Mouse (Mus musculus) lung, embryonic 15.5 days (tissue): ENCODE data around the gene Sema6b. TPM values are rescaled to one million over a fixed set of nuclear protein-coding genes. Genes with fewer than 3 reads are reported as not detected.
"Not testable (repeated sequence)": the region's sequence is repeated elsewhere in the genome, so short reads cannot be mapped to it uniquely, and the experiment has no call there.

Experiments
- ATAC-seq: fragments of 200-750 bp; cut with Nextera tagmentation; 2 replicates; pipeline ENCODE4 v1.8.0; 2017; ENCODE audit warnings: moderate number of reproducible peaks, borderline replicate concordance; ENCODE audit not compliant: low FRiP score, low TSS enrichment; ENCODE audit errors: extremely low read depth
- H3K27ac ChIP-seq: fragments of 300-500 bp; sonication (generic); 2 replicates; pipeline ENCODE4 v1.5.1; 2015; ENCODE audit warnings: moderate library complexity, mild to moderate bottlenecking, inconsistent platforms
- H3K27me3 ChIP-seq: fragments of 300-500 bp; sonication (generic); 2 replicates; pipeline ENCODE4 v1.6.1; 2015; ENCODE audit warnings: inconsistent platforms
- H3K36me3 ChIP-seq: fragments of 300-500 bp; sonication (generic); 2 replicates; pipeline ENCODE4 v1.6.1; 2015; ENCODE audit warnings: inconsistent platforms
- H3K4me1 ChIP-seq: fragments of 300-500 bp; sonication (generic); 2 replicates; pipeline ENCODE4 v1.6.1; 2015; ENCODE audit warnings: inconsistent platforms
- H3K4me2 ChIP-seq: fragments of 300-500 bp; sonication (generic); 2 replicates; pipeline ENCODE4 v1.6.1; 2015; ENCODE audit warnings: inconsistent platforms, mild to moderate bottlenecking, moderate library complexity
- H3K4me3 ChIP-seq: fragments of 300-500 bp; sonication (generic); 2 replicates; pipeline ENCODE4 v1.5.1; 2015; ENCODE audit warnings: mild to moderate bottlenecking, inconsistent platforms
- H3K9ac ChIP-seq: fragments of 300-500 bp; sonication (generic); 2 replicates; pipeline ENCODE4 v1.6.1; 2015; ENCODE audit warnings: inconsistent platforms
- H3K9me3 ChIP-seq: fragments of 300-500 bp; sonication (generic); 2 replicates; pipeline ENCODE4 v1.6.1; 2016; ENCODE audit warnings: inconsistent platforms
- WGBS: fragments of 180-500 bp; shearing (Covaris S2); methylation state at CpG from one replicate; pipeline ENCODE4 v1.1.7; 2015; 5-methylcytosine and 5-hydroxymethylcytosine counted together
- polyA plus RNA-seq: library from polyadenylated mRNA; unstranded; fragments of >200 nt; fragmentation: Nextera tagmentation; extraction: Ambion mirVana; gene quantifications from 2 replicates; pipeline ENCODE4 v1.2.1, GENCODE M21; 2015

Sema6b gene
- polyA plus RNA-seq, 1 experiment from 2014 or later, result 2.1 TPM

GRCm38 (mm10) chr17:56100811-56101210, 39.3 kb downstream of the Sema6b start:
- no peaks in the 10 kb centered on the region for H3K27me3 ChIP-seq
- H3K4me3 ChIP-seq, result no peak overlapping the region
- H3K9ac ChIP-seq, result no peak overlapping the region
- H3K36me3 ChIP-seq, result peaks cover 70% of the 10 kb centered on the region
- no peak for ATAC-seq
- H3K4me2 ChIP-seq, result no peak overlapping the region
- H3K27ac ChIP-seq, result no peak overlapping the region
- H3K4me1 ChIP-seq, result no peaks in the 10 kb centered on the region
- no peaks in the 10 kb centered on the region for H3K9me3 ChIP-seq
- WGBS, result 86% methylated on average over 3 of the region's 3 CpGs

GRCm38 (mm10) chr17:56098711-56099572, 41.2 kb downstream of the Sema6b start:
- Histone ChIP-seq H3K9ac (no peak overlapping the region), H3K4me2 (no peak overlapping the region), H3K4me3 (no peak overlapping the region), H3K9me3 (no peaks in the 10 kb centered on the region), H3K27me3 (no peaks in the 10 kb centered on the region), H3K27ac (no peak overlapping the region), H3K4me1 (no peaks in the 10 kb centered on the region), H3K36me3 (peaks cover 80% of the 10 kb centered on the region)
- ATAC-seq, result no peak
- WGBS, result 90% methylated on average over 15 of the region's 15 CpGs

GRCm38 (mm10) chr17:56098180-56098579, 42.0 kb downstream of the Sema6b start:
- ATAC-seq, result no peak
- H3K27ac ChIP-seq, result no peak overlapping the region
- no peaks in the 10 kb centered on the region for H3K4me1 ChIP-seq
- H3K4me2 ChIP-seq, result no peak overlapping the region
- 92% methylated on average over 8 of the region's 8 CpGs for WGBS
- no peak overlapping the region for H3K4me3 ChIP-seq
- no peaks in the 10 kb centered on the region for H3K9me3 ChIP-seq
- no peaks in the 10 kb centered on the region for H3K27me3 ChIP-seq
- H3K36me3 ChIP-seq, result peaks cover 81% of the 10 kb centered on the region
- H3K9ac ChIP-seq, result no peak overlapping the region

GRCm38 (mm10) chr17:56096883-56097282, 43.3 kb downstream of the Sema6b start:
- Histone ChIP-seq H3K27ac (no peak overlapping the region), H3K27me3 (no peaks in the 10 kb centered on the region), H3K4me3 (no peak overlapping the region), H3K4me2 (no peak overlapping the region), H3K4me1 (no peaks in the 10 kb centered on the region), H3K9ac (no peak overlapping the region), H3K36me3 (peaks cover 75% of the 10 kb centered on the region), H3K9me3 (no peaks in the 10 kb centered on the region)
- no peak for ATAC-seq
- WGBS, result 88% methylated on average over 12 of the region's 12 CpGs

GRCm38 (mm10) chr17:56092794-56093193, 47.3 kb downstream of the Sema6b start:
- no peak overlapping the region for H3K4me3 ChIP-seq
- H3K9me3 ChIP-seq, result no peaks in the 10 kb centered on the region
- H3K9ac ChIP-seq, result no peak overlapping the region
- peaks cover 59% of the 10 kb centered on the region for H3K36me3 ChIP-seq
- no peaks in the 10 kb centered on the region for H3K4me1 ChIP-seq
- H3K4me2 ChIP-seq, result no peak overlapping the region
- ATAC-seq, result no peak
- 93% methylated on average over 1 of the region's 1 CpGs for WGBS
- H3K27ac ChIP-seq, result no peak overlapping the region
- H3K27me3 ChIP-seq, result no peaks in the 10 kb centered on the region

GRCm38 (mm10) chr17:56092312-56092711, 47.8 kb downstream of the Sema6b start:
- Histone ChIP-seq H3K27ac (no peak overlapping the region), H3K27me3 (no peaks in the 10 kb centered on the region), H3K9ac (no peak overlapping the region), H3K4me1 (no peaks in the 10 kb centered on the region), H3K4me2 (no peak overlapping the region), H3K36me3 (peaks cover 54% of the 10 kb centered on the region), H3K9me3 (no peaks in the 10 kb centered on the region), H3K4me3 (no peak overlapping the region)
- ATAC-seq, result no peak
- 92% methylated on average over 1 of the region's 1 CpGs for WGBS

- H3K4me3 ChIP-seq, result peak overlapping the region; percentile 92
Measured at GRCm38 (mm10) chr17:56080781-56081585, 59.2 kb downstream of the Sema6b start.

GRCm38 (mm10) chr17:56079921-56080320, 60.2 kb downstream of the Sema6b start:
- Histone ChIP-seq H3K36me3 (peaks cover 15% of the 10 kb centered on the region), H3K9me3 (no peaks in the 10 kb centered on the region), H3K9ac (peak overlapping the region; percentile 93), H3K27me3 (no peaks in the 10 kb centered on the region), H3K4me2 (peak overlapping the region; percentile 92), H3K4me3 (peak overlapping the region; percentile 92), H3K4me1 (peaks cover 26% of the 10 kb centered on the region), H3K27ac (peak overlapping the region; percentile 62)
- 1% methylated on average over 11 of the region's 11 CpGs for WGBS
- ATAC-seq, result no peak

More at GRCm38 (mm10) chr17:56080781-56081585, 59.2 kb downstream of the Sema6b start:
- H3K27ac ChIP-seq, result no peak overlapping the region
- peak overlapping the region; percentile 92 for H3K4me2 ChIP-seq
- no peaks in the 10 kb centered on the region for H3K27me3 ChIP-seq
- WGBS, result 8% methylated on average over 8 of the region's 8 CpGs
- ATAC-seq, result no peak
- no peaks in the 10 kb centered on the region for H3K9me3 ChIP-seq
- H3K9ac ChIP-seq, result peak overlapping the region; percentile 93
- peaks cover 20% of the 10 kb centered on the region for H3K4me1 ChIP-seq
- peaks cover 15% of the 10 kb centered on the region for H3K36me3 ChIP-seq

- Histone ChIP-seq H3K4me1 (peaks cover 28% of the 10 kb centered on the region), H3K4me3 (peak within 1 kb of the TSS; percentile 92), H3K27ac (peak within 1 kb of the TSS; percentile 62), H3K4me2 (peak within 1 kb of the TSS; percentile 92), H3K9me3 (no peaks in the 10 kb centered on the region), H3K27me3 (no peaks in the 10 kb centered on the region), H3K9ac (peak within 1 kb of the TSS; percentile 93), H3K36me3 (peaks cover 12% of the 10 kb centered on the region; the same call in 1 of the 2 replicates)
- under 1% methylated on average over 61 of the region's 61 CpGs for WGBS
- ATAC-seq, result peak; percentile 94
Measured at GRCm38 (mm10) chr17:56078880-56079795, 61.0 kb downstream of the Sema6b start, which contains the start of gene Hdgfl2. Gene Hdgfl2 (plus strand): TSS chr17:56079634.

GRCm38 (mm10) chr17:56078361-56078760, 61.8 kb downstream of the Sema6b start:
- Histone ChIP-seq H3K27ac (peak overlapping the region; percentile 51; the same call in 1 of the 2 replicates), H3K4me1 (peaks cover 36% of the 10 kb centered on the region), H3K4me2 (peak overlapping the region; percentile 92), H3K4me3 (peak overlapping the region; percentile 92), H3K36me3 (peaks cover 12% of the 10 kb centered on the region; the same call in 1 of the 2 replicates)
- not testable (repeated sequence) for H3K9me3 ChIP-seq, ATAC-seq, H3K27me3 ChIP-seq, H3K9ac ChIP-seq
- 68% methylated on average over 9 of the region's 9 CpGs for WGBS

GRCm38 (mm10) chr17:56077523-56077922, 62.6 kb downstream of the Sema6b start:
- no peak overlapping the region for H3K9ac ChIP-seq
- no peak overlapping the region for H3K4me3 ChIP-seq
- no peak for ATAC-seq
- 83% methylated on average over 5 of the region's 5 CpGs for WGBS
- H3K27ac ChIP-seq, result no peak overlapping the region
- no peaks in the 10 kb centered on the region for H3K9me3 ChIP-seq
- no peaks in the 10 kb centered on the region for H3K27me3 ChIP-seq
- peaks cover 12% of the 10 kb centered on the region for H3K36me3 ChIP-seq
- H3K4me2 ChIP-seq, result no peak overlapping the region
- peaks cover 36% of the 10 kb centered on the region for H3K4me1 ChIP-seq
